Mouse (Mus musculus) cerebellum, adult 11 months (tissue): Measurements from ENCODE around the gene Tnnt3.

Source experiments
- DNase-seq: peaks from one replicate; pipeline ENCODE4 v3.0.0; 2022

Tnnt3 gene

GRCm38 (mm10) chr7:142510021-142510777, 11.6 kb downstream of the Tnnt3 start:
- no peak for DNase-seq

DNA sequence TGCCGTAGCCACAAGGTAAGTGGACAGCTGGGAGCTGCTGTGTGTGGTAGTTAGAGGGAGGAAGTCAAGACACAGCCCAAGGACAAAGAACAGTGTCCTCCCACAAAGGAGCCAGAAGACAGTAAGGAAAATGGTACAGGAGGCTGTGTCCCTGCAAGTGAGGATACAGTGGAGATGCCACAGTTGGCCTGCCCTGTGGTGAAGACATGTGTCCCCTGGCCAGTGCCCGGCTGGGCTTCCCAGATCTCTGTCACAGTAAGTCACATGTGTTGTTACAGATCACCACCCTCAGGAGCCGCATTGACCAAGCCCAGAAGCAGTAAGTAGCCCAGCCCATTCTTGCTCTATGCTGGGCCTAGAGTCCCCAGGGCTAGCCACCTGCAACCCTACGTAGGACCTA, 15.4 kb downstream of the Tnnt3 start:
- no peak for DNase-seq

DNA sequence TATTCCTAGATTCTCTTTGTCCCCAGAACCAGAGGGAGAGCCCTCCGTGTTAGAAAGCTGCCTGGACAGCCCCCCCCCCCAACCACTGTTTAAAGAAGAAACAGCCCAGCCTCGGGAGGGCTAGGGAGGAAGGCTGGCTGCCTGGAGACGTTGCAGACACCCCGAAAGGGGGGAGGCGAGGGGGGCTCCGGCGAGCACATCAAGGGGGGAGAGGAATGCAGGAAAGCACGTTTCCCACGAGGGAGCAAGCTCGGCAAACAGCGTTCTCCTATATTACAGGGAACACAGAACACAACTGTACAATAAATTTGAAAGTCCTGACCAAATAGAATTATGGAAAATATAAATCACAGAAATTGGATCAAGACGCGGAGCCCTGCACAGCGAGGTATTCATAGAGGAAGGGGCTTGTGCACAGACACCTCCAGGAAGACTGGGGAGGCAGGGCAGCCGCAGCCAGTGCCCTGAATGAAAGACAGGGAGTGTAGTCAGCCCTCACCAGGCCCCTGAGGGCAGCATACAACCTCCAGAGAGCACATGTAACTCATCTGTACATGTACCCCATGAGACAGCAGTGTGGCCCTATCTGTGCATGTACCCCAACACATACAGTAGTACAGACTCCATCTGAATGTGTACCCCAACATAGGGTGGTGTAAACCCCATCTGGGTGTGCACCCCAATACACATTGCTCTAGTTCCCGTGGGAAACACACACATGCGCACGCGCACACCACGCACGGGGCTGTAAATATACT, 17.8 kb downstream of the Tnnt3 start:
- no peak for DNase-seq

DNA sequence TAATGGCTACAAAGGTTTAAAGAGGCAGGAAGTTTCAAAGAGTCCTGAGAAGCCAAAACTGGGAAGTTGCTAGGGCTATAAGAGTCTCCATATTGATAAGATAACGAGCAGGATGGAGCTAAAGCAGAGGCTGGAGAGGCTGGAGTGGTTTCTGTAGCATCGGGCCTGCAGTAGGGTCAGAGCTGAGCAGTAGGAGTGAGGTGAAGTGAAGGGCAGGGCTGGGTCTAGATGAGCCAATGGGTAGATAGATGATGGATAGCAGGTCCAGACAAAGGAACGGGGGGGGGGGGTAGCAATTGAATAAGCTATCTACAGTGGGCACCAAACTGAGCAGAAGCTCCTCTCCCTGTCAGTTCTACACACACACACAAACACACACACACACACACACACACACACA, 18.9 kb downstream of the Tnnt3 start:
- DNase-seq = no peak

- no peak for DNase-seq
Observed at GRCm38 (mm10) chr7:142520331-142520730, 21.7 kb downstream of the Tnnt3 start.

DNA sequence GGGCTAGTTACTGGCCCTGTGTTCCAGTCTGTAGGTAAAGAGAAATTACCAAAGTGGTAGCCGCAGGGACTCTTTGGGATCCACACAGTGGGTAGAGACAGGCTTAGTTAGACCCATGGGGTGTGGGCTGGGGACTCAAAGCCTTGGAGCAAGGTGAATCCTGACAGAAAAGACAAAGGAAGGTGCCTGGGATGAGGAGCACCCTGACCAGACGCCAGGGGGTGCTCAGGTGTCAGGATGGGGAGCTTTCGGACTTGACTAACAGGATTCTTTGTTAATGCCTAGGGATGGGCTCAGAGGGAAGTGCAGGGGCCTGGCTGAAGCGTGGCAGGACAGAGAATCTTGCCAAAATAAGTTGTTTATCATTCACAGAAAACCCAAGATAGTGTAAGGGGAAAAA, 23.7 kb downstream of the Tnnt3 start:
- no peak for DNase-seq

- no peak for DNase-seq
Observed at GRCm38 (mm10) chr7:142523200-142523990, 24.8 kb downstream of the Tnnt3 start.

GRCm38 (mm10) chr7:142525342-142526178, 26.9 kb downstream of the Tnnt3 start:
- DNase-seq = no peak

GRCm38 (mm10) chr7:142529350-142529749, 30.7 kb downstream of the Tnnt3 start:
- no peak for DNase-seq

DNA sequence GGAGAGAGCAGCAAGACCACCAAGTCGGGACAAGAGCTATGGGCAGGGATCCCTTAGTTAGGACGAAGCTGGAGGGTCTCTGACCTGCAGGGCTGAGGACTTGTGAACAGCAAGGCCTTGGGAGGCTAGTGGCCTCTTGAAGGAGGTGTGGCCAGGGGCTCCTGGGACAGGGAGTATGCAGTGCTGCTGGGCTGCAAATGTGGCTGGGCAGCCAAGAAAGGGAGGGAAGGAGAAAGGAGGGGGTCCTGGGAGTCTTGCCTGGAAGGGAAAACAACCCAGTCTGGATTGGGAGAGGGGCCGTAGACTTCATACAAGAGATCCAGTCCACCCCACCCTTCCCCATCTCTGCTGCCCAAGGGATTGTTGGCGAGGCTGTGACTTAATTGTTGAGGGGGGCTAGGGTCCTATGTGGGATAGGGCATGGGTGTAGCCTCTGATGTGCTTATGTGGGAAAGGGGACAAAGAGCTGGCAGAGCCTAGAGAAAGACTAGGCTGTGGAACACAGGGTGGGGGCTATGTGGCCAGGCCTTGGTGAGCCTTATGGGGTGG, 33.4 kb downstream of the Tnnt3 start:
- DNase-seq = no peak

GRCm38 (mm10) chr7:142532671-142533058, 34.0 kb downstream of the Tnnt3 start, which contains the start of gene Mrpl23:
Gene Mrpl23 (plus strand): TSS chr7:142532686.
- DNase-seq = no peak

GRCm38 (mm10) chr7:142533059-142533855, 34.6 kb downstream of the Tnnt3 start:
- peak; percentile 86 for DNase-seq

- DNase-seq = no peak
Observed at GRCm38 (mm10) chr7:142535116-142535515, 36.5 kb downstream of the Tnnt3 start.

DNA sequence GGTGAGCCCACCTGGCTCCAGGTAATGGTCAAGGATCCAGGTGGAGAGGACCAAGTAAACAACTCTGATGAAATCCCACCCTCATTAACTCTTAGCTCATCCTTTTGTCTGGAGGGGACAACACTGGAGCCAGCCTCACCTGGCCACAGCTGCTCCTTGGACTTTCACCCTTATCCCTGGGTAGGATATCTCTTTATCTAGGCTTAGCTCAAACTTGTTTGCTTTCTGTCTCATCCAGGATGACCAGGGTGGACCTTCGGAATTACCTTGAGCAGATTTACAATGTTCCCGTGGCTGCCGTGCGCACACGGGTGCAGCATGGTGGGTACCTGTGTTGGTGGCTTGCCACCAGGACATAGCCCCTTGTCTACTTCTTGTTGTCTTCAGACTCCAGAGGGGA, 37.2 kb downstream of the Tnnt3 start:
- DNase-seq = no peak

GRCm38 (mm10) chr7:142537181-142537580, 38.5 kb downstream of the Tnnt3 start:
- DNase-seq = no peak

- peak; percentile 52 for DNase-seq
Observed at GRCm38 (mm10) chr7:142537879-142538278, 39.2 kb downstream of the Tnnt3 start.

GRCm38 (mm10) chr7:142538291-142538690, 39.7 kb downstream of the Tnnt3 start:
- no peak for DNase-seq

DNA sequence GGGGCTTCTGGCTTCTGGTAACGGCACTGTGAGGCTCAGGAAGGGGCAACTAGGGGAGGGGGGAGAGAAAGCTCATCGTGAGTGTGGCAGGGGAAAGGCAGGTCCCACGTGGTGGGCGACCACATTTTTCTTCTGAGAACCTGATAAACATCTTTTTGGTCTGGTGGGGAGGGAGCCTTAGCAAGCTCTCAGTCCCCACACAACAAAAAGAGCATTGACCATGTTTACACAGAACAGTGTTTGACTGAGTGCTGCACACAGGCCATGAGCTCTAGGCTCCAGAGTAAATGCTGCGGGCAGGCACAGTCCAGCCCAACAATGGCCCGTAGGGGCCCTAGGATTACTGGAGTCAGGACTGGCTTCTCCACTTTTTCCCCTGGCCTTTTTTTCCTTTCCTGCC, 40.1 kb downstream of the Tnnt3 start:
- no peak for DNase-seq

GRCm38 (mm10) chr7:142539828-142540227, 41.2 kb downstream of the Tnnt3 start:
- no peak for DNase-seq

- no peak for DNase-seq
Observed at GRCm38 (mm10) chr7:142542771-142543303, 44.2 kb downstream of the Tnnt3 start.

DNA sequence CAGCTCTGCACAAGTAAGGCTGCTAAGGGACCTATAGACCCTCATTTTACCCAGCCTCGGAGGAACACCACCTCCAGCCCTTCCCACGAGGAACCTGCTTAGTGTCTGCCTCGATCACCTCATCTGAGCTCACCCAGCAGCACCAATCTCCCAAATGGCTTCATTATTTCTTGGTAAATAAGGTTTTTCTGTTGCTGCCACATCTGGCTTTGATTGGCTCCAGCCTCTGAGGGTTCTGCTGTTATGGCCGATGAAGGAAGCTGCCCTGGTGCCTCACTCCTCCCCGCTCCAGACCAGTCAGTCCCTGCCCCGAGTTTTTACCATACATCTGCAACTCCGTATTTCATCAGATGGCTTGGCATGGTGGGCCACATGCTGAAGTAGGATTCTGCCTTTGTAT, 47.3 kb downstream of the Tnnt3 start:
- DNase-seq = no peak
